Mouse (Mus musculus): ENCODE results near the gene Arfrp1. TPM values are rescaled to one million over a fixed set of nuclear protein-coding genes. Genes with fewer than 3 reads are reported as not detected.

The Arfrp1 gene
- total and polyA plus RNA-seq, 3 experiments = 42.3 to 52.3 (median 50.7) TPM

GRCm38 (mm10) chr2:181342766-181343165, 22.4 kb downstream of the Arfrp1 start:
- H3K27me3 ChIP-seq (ENCODE audit: control insufficient read depth, insufficient read depth, low read length) = no peaks in the 10 kb centered on the region
- no peaks in the 10 kb centered on the region for H3K36me3 ChIP-seq (ENCODE audit: control insufficient read depth, insufficient read depth, low read length)
- 35% methylated on average over 6 of the region's 6 CpGs for WGBS
- DNase-seq = peak in 1 of 2 experiments; percentile 36
- peaks cover 4% of the 10 kb centered on the region for H3K4me1 ChIP-seq (ENCODE audit: control insufficient read depth, insufficient read depth, low read length)
- intact Hi-C loops (cut with DNase I) = no loop called here
- no peak for TF ChIP-seq POLR2A (IDR thresholded peaks at IDR 0.05; ENCODE audit: insufficient read depth, low read depth, low read length)
- TF ChIP-seq CTCF (IDR thresholded peaks at IDR 0.05) = no peak
- no peak for TF ChIP-seq EP300 (IDR thresholded peaks at IDR 0.05; ENCODE audit: insufficient read depth, low read depth, low read length)
- H3K79me2 ChIP-seq (replicated peaks; ENCODE audit: control insufficient read depth, insufficient read depth, low read length) = no peaks in the 10 kb centered on the region
- H3K9ac ChIP-seq (ENCODE audit: low read depth, low read length) = no peak overlapping the region
- no peak overlapping the region for H3K4me3 ChIP-seq
- no peak overlapping the region; the same call in 1 of the 2 replicates for H3K27ac ChIP-seq

- H3K27ac ChIP-seq = no peak overlapping the region
- intact Hi-C loops (cut with DNase I) = no loop called here
- no peak for TF ChIP-seq EP300 (IDR thresholded peaks at IDR 0.05; ENCODE audit: insufficient read depth, low read depth, low read length)
Measured at GRCm38 (mm10) chr2:181340426-181340825, 24.8 kb downstream of the Arfrp1 start.

GRCm38 (mm10) chr2:181334023-181334422, 31.2 kb downstream of the Arfrp1 start:
- Histone ChIP-seq H3K36me3 (ENCODE audit: control insufficient read depth, insufficient read depth, low read length) (no peaks in the 10 kb centered on the region; the same call in 1 of the 2 replicates), H3K79me2 (replicated peaks; ENCODE audit: control insufficient read depth, insufficient read depth, low read length) (no peaks in the 10 kb centered on the region), H3K27ac (no peak overlapping the region), H3K9ac (ENCODE audit: low read depth, low read length) (no peak overlapping the region), H3K4me3 (no peak overlapping the region), H3K27me3 (ENCODE audit: control insufficient read depth, insufficient read depth, low read length) (no peaks in the 10 kb centered on the region), H3K4me1 (ENCODE audit: control insufficient read depth, insufficient read depth, low read length) (no peaks in the 10 kb centered on the region)
- peak; percentile 56 to 82 for DNase-seq
- TF ChIP-seq CTCF (IDR thresholded peaks at IDR 0.05) (peak; percentile 85), POLR2A (IDR thresholded peaks at IDR 0.05; ENCODE audit: insufficient read depth, low read depth, low read length) (no peak), EP300 (IDR thresholded peaks at IDR 0.05; ENCODE audit: insufficient read depth, low read depth, low read length) (no peak)
- 61% methylated on average over 3 of the region's 3 CpGs for WGBS
- intact Hi-C loops (cut with DNase I) = loop anchor here (1.0 kb wide), 1 partner anchor 148 kb away; no protein-coding TSS in a partner anchor

More at GRCm38 (mm10) chr2:181340426-181340825, 24.8 kb downstream of the Arfrp1 start:
- H3K79me2 ChIP-seq (replicated peaks; ENCODE audit: control insufficient read depth, insufficient read depth, low read length) = no peaks in the 10 kb centered on the region
- H3K27me3 ChIP-seq (ENCODE audit: control insufficient read depth, insufficient read depth, low read length) = no peaks in the 10 kb centered on the region
- H3K4me1 ChIP-seq (ENCODE audit: control insufficient read depth, insufficient read depth, low read length) = peaks cover 4% of the 10 kb centered on the region
- WGBS = 93% methylated on average over 4 of the region's 4 CpGs
- H3K9ac ChIP-seq (ENCODE audit: low read depth, low read length) = no peak overlapping the region
- H3K36me3 ChIP-seq (ENCODE audit: control insufficient read depth, insufficient read depth, low read length) = no peaks in the 10 kb centered on the region
- no peak overlapping the region for H3K4me3 ChIP-seq
- DNase-seq = no peak

- Histone ChIP-seq H3K27me3 (ENCODE audit: control insufficient read depth, insufficient read depth, low read length) (no peaks in the 10 kb centered on the region), H3K36me3 (ENCODE audit: control insufficient read depth, insufficient read depth, low read length) (no peaks in the 10 kb centered on the region; the same call in 1 of the 2 replicates), H3K79me2 (replicated peaks; ENCODE audit: control insufficient read depth, insufficient read depth, low read length) (no peaks in the 10 kb centered on the region), H3K4me3 (no peak overlapping the region), H3K4me1 (ENCODE audit: control insufficient read depth, insufficient read depth, low read length) (no peaks in the 10 kb centered on the region), H3K9ac (ENCODE audit: low read depth, low read length) (no peak overlapping the region), H3K27ac (no peak overlapping the region)
- no peak for DNase-seq
- TF ChIP-seq POLR2A (IDR thresholded peaks at IDR 0.05; ENCODE audit: insufficient read depth, low read depth, low read length) = no peak
- TF ChIP-seq EP300 (IDR thresholded peaks at IDR 0.05; ENCODE audit: insufficient read depth, low read depth, low read length) = no peak
- no peak for TF ChIP-seq CTCF (IDR thresholded peaks at IDR 0.05)
- intact Hi-C loops (cut with DNase I) = no loop called here
Measured at GRCm38 (mm10) chr2:181332542-181332941, 32.7 kb downstream of the Arfrp1 start.

GRCm38 (mm10) chr2:181326098-181326497, 39.1 kb downstream of the Arfrp1 start:
- Histone ChIP-seq H3K4me3 (no peak overlapping the region), H3K27me3 (ENCODE audit: control insufficient read depth, insufficient read depth, low read length) (no peaks in the 10 kb centered on the region), H3K79me2 (replicated peaks; ENCODE audit: control insufficient read depth, insufficient read depth, low read length) (no peaks in the 10 kb centered on the region), H3K4me1 (ENCODE audit: control insufficient read depth, insufficient read depth, low read length) (no peaks in the 10 kb centered on the region), H3K9ac (ENCODE audit: low read depth, low read length) (no peak overlapping the region), H3K27ac (no peak overlapping the region), H3K36me3 (ENCODE audit: control insufficient read depth, insufficient read depth, low read length) (no peaks in the 10 kb centered on the region; the same call in 1 of the 2 replicates)
- intact Hi-C loops (cut with DNase I) = no loop called here
- WGBS = 97% methylated on average over 2 of the region's 2 CpGs
- DNase-seq = no peak
- TF ChIP-seq EP300 (IDR thresholded peaks at IDR 0.05; ENCODE audit: insufficient read depth, low read depth, low read length) (no peak), POLR2A (IDR thresholded peaks at IDR 0.05; ENCODE audit: insufficient read depth, low read depth, low read length) (no peak), CTCF (IDR thresholded peaks at IDR 0.05) (no peak)

- no peak for DNase-seq
- Histone ChIP-seq H3K36me3 (ENCODE audit: control insufficient read depth, insufficient read depth, low read length) (no peaks in the 10 kb centered on the region), H3K4me3 (no peak overlapping the region), H3K4me1 (ENCODE audit: control insufficient read depth, insufficient read depth, low read length) (peaks cover 2% of the 10 kb centered on the region; the same call in 1 of the 2 replicates), H3K27ac (no peak overlapping the region), H3K27me3 (ENCODE audit: control insufficient read depth, insufficient read depth, low read length) (no peaks in the 10 kb centered on the region), H3K9ac (ENCODE audit: low read depth, low read length) (no peak overlapping the region), H3K79me2 (replicated peaks; ENCODE audit: control insufficient read depth, insufficient read depth, low read length) (no peaks in the 10 kb centered on the region)
- 84% methylated on average over 5 of the region's 5 CpGs for WGBS
- intact Hi-C loops (cut with DNase I) = no loop called here
- no peak for TF ChIP-seq POLR2A (IDR thresholded peaks at IDR 0.05; ENCODE audit: insufficient read depth, low read depth, low read length)
- no peak for TF ChIP-seq EP300 (IDR thresholded peaks at IDR 0.05; ENCODE audit: insufficient read depth, low read depth, low read length)
- no peak for TF ChIP-seq CTCF (IDR thresholded peaks at IDR 0.05)
Measured at GRCm38 (mm10) chr2:181322136-181322535, 43.1 kb downstream of the Arfrp1 start.

Measured in heart, adult 2 months (tissue).